Mouse (Mus musculus) gastrocnemius, postnatal 25 days (tissue): ENCODE results near the gene Sh2d7. TPM values are rescaled to one million over a fixed set of nuclear protein-coding genes. Genes with fewer than 3 reads are reported as not detected.

ENCODE experiments used
- total RNA-seq, 2 experiments: library from RNA; stranded (reverse); gene quantifications; 1 replicate in 1 of 2; 2 replicates in 1 of 2; pipeline ENCODE4 v1.2.3; 2021

Sh2d7 gene
- total RNA-seq, 2 experiments from 2014 or later: not detected

Other genes starting within 250 kb of the Sh2d7 start
- 1 to 10 TPM; 2.7 to 4.0 TPM for gene Dmxl2, start 37.4 kb upstream of the Sh2d7 start, total RNA-seq
- gene Cib2, start 21.2 kb downstream of the Sh2d7 start, total RNA-seq: 100 to 1,000 TPM; 101 to 109 TPM
- 100 to 1,000 TPM; 561 to 568 TPM for gene Idh3a, start 47.4 kb downstream of the Sh2d7 start, total RNA-seq
- under 1 TPM; 0.32 to 0.33 TPM for gene Acsbg1, start 122.9 kb downstream of the Sh2d7 start, total RNA-seq
- 100 to 1,000 TPM in 1 of 2 experiments, 10 to 100 TPM in 1; 62.5 to 147 TPM for gene Dnaja4, start 159.9 kb downstream of the Sh2d7 start, total RNA-seq
- 10 to 100 TPM; 18.0 to 19.1 TPM for gene Wdr61, start 195.5 kb downstream of the Sh2d7 start, total RNA-seq
- gene Crabp1, start 225.8 kb downstream of the Sh2d7 start, total RNA-seq: under 1 TPM in 1 of 2 experiments, not detected in 1; 0.49 TPM